Mouse (Mus musculus): ENCODE data around the gene Leo1.
"Not testable (repeated sequence)": the region's sequence is repeated elsewhere in the genome, so short reads cannot be mapped to it uniquely, and the experiment has no call there.

Leo1 gene

GRCm38 (mm10) chr9:75425796-75426391 is 15.4 kb upstream of the Leo1 start:
- DNase-seq (ENCODE audit: low read depth, low spot score): no peak

- peak; percentile 75 for DNase-seq (ENCODE audit: low read depth, low spot score)
These were observed 13.7 kb upstream of the Leo1 start for GRCm38 (mm10) chr9:75427366-75428273.

- DNase-seq (ENCODE audit: low read depth, low spot score): no peak
These were observed 13.1 kb upstream of the Leo1 start for GRCm38 (mm10) chr9:75428274-75428600.

GRCm38 (mm10) chr9:75429040-75429439 is 12.3 kb upstream of the Leo1 start:
- no peak for DNase-seq (ENCODE audit: low read depth, low spot score)

- no peak for DNase-seq (ENCODE audit: low read depth, low spot score)
These were observed 11.7 kb upstream of the Leo1 start for GRCm38 (mm10) chr9:75429657-75430056.

GRCm38 (mm10) chr9:75430822-75431621 is 10.3 kb upstream of the Leo1 start:
- no peak for DNase-seq (ENCODE audit: low read depth, low spot score)

GRCm38 (mm10) chr9:75432694-75433093 is 8.6 kb upstream of the Leo1 start:
- no peak for DNase-seq (ENCODE audit: low read depth, low spot score)

GRCm38 (mm10) chr9:75434172-75434793 is 7.0 kb upstream of the Leo1 start:
- DNase-seq (ENCODE audit: low read depth, low spot score): peak; percentile 87

GRCm38 (mm10) chr9:75434872-75435271 is 6.5 kb upstream of the Leo1 start:
- DNase-seq (ENCODE audit: low read depth, low spot score): no peak

- no peak for DNase-seq (ENCODE audit: low read depth, low spot score)
These were observed 6.0 kb upstream of the Leo1 start for GRCm38 (mm10) chr9:75435291-75435690.

- peak; percentile 57 for DNase-seq (ENCODE audit: low read depth, low spot score)
These were observed 5.4 kb upstream of the Leo1 start for GRCm38 (mm10) chr9:75435918-75436317.

GRCm38 (mm10) chr9:75437653-75438385 is 3.5 kb upstream of the Leo1 start:
- DNase-seq (ENCODE audit: low read depth, low spot score): peak; percentile 68

GRCm38 (mm10) chr9:75441691-75442131 is 387 bp downstream of the Leo1 start:
- DNase-seq (ENCODE audit: low read depth, low spot score): peak; percentile 33

- no peak for DNase-seq (ENCODE audit: low read depth, low spot score)
These were observed 3.7 kb downstream of the Leo1 start for GRCm38 (mm10) chr9:75444981-75445380.

GRCm38 (mm10) chr9:75446574-75446973 is 5.2 kb downstream of the Leo1 start:
- not testable (repeated sequence) for DNase-seq (ENCODE audit: low read depth, low spot score)

GRCm38 (mm10) chr9:75448021-75448420 is 6.7 kb downstream of the Leo1 start:
- DNase-seq (ENCODE audit: low read depth, low spot score): peak; percentile 43

GRCm38 (mm10) chr9:75453994-75454393 is 12.7 kb downstream of the Leo1 start:
- DNase-seq (ENCODE audit: low read depth, low spot score): no peak

- no peak for DNase-seq (ENCODE audit: low read depth, low spot score)
These were observed 14.4 kb downstream of the Leo1 start for GRCm38 (mm10) chr9:75455684-75456083.

GRCm38 (mm10) chr9:75463050-75463660 is 21.8 kb downstream of the Leo1 start:
- DNase-seq (ENCODE audit: low read depth, low spot score): no peak

GRCm38 (mm10) chr9:75465856-75466255 is 24.5 kb downstream of the Leo1 start:
- peak; percentile 27 for DNase-seq (ENCODE audit: low read depth, low spot score)

- peak; percentile 33 for DNase-seq (ENCODE audit: low read depth, low spot score)
These were observed 25.3 kb downstream of the Leo1 start for GRCm38 (mm10) chr9:75466641-75467040.

Measured in 3T3-L1 (cell line).